Mouse (Mus musculus): ENCODE data around the gene Tcte2. TPM values are rescaled to one million over a fixed set of nuclear protein-coding genes. Genes with fewer than 3 reads are reported as not detected.

Gene Tcte2
- 111 TPM for polyA plus RNA-seq (2014; fragmentation: Illumina TruSeq; extraction: RNeasy Lipid Tissue Mini Kit (QIAGEN cat#74804); ENCODE audit: low read depth, low replicate concordance)

DNA sequence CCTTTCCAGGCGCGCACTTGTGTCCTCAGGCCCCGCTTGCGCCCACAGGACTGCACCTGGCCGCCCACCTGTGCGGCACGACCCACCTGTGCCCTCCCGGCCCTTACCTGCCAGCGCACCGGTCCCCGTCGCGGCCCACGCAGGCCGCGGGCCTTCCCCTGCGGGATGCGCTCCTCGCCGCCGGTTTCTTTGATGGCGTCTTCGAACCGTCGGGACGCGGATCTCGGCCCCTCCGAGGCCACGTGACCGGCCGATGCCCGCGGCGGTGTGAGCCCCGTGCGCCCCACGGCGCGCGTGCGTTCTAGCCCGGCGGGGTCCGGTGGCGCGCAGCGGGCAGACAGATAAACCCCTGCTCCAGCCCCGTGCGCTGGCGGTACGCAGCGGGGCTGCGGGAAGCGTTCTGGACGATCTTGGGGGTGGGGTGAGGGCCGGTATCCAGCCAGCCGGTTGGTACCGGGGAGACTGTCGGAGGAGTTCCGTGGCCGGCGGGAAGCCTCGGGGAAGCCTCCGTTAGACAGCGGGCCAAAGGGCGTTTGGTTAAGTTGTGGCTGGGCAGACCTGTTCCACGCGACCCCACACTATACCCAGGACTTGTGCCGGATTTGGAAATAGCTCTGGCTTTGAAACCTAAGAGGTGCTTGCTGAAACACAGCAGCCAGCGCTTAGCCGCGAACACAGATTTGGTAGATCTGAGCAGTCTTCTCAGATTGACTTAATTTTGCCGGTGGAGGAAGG is at the start of gene Tcte2:
TSS of gene Tcte2 (minus strand) at position 647 of the 735 bp plus-strand sequence.

DNA sequence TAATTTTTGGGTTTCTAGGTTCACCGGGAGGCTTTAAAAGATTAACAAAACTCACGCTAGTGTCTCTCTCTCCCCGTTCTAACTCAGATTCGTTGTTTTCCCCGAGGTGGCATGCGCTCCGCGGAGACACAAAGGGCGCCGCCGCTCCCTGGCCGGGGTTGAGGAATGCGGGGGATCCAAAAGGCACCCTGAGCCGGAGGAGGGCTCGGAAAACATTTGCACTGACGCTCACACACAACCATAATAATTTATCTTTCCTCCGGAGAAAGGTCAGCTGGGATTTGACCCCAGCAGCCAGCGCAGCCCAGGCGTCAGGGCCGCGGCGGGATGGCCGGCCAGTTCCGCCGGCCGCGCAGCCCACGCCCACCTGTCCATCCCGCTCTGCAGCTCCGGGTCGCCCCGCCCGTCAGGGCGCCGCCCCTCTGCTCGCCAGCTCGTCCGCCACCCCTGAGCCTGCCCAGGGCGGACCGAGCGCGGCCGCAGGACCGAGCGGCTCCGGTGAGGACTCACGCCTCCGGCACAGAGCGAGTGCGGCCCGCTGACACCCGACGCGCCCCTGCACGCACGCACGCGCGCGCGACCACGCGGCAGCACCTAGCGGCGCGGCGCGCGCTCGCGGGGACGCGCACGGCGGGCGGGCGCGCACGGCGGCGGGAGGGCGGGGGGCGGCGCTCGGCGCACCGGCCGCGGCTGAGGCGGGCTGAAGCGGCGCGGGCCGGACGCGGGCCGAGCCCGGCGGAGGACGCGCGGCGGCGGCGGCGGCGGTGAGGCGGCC is 1.6 kb downstream of the Tcte2 start, which contains the start of gene Afdn:
TSS of gene Afdn (plus strand) at position 687 of the 775 bp plus-strand sequence.

Other genes with a start within 250 kb of the Tcte2 start
- gene Afdn, start 1.3 kb downstream of the Tcte2 start, polyA plus RNA-seq (2014; fragmentation: Illumina TruSeq; extraction: RNeasy Lipid Tissue Mini Kit (QIAGEN cat#74804); ENCODE audit: low read depth, low replicate concordance) = 54.0 TPM
- gene Gm7168, start 186.5 kb upstream of the Tcte2 start, polyA plus RNA-seq (2014; fragmentation: Illumina TruSeq; extraction: RNeasy Lipid Tissue Mini Kit (QIAGEN cat#74804); ENCODE audit: low read depth, low replicate concordance) = 5.9 TPM
- gene Gm7356, start 241.9 kb upstream of the Tcte2 start, polyA plus RNA-seq (2014; fragmentation: Illumina TruSeq; extraction: RNeasy Lipid Tissue Mini Kit (QIAGEN cat#74804); ENCODE audit: low read depth, low replicate concordance) = 40.9 TPM

All from testis, adult 10 weeks (tissue).